Mouse (Mus musculus): ENCODE measurements around the gene Rpl18. TPM values are rescaled to one million over a fixed set of nuclear protein-coding genes. Genes with fewer than 3 reads are reported as not detected.
A peak's percentile ranks its signal among the peaks of the same experiment; 100 is the strongest.

Gene Rpl18
- total RNA-seq, 1 experiment: 3,487 TPM

DNA sequence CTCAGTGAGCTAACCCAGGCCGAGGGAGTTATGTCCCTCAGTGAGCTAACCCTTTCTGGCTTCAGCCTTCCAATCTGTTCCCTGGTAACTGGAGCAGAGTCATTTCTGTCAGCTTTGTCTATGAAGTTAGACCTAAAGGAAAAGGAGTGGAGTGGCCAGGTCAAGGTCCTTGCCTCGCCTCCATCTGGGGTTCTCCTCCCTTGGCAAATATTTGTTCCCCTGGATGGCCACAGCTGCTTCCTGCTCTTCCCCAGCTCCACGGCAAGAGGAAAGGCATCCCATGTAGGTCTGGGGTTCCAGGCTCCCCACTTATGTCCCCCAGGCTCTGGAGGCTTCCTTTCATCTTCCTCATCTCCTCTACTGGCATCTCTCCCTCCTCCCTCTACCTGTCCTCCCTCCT lies 12.4 kb downstream of the Rpl18 start:
- H3K27ac ChIP-seq (ENCODE audit: insufficient read depth, low read depth, low read length, poor library complexity, severe bottlenecking): no peak overlapping the region
- in situ Hi-C loops (cut with MboI; ENCODE audit: low sequenced_read_pairs in 2 of 2, unreplicated experiment in 2 of 2): loop anchor here in 1 of 2 experiments (25.0 kb wide), 1 partner anchor 210 kb away; no protein-coding TSS in a partner anchor
- H3K9ac ChIP-seq (ENCODE audit: insufficient read depth, low read depth, low read length, poor library complexity, severe bottlenecking): no peak overlapping the region
- H3K4me3 ChIP-seq (ENCODE audit: insufficient read depth in 1 of 2, low read depth in 1 of 2, low read length in 2 of 2, poor library complexity in 1 of 2, severe bottlenecking in 1 of 2): no peak overlapping the region
- H3K4me1 ChIP-seq (ENCODE audit: control insufficient read depth in 2 of 2, insufficient read depth in 2 of 2, low read length in 2 of 2, poor library complexity in 1 of 2): peaks cover 2 to 19% of the 10 kb centered on the region in 2 experiments; a peak in 1 of 4 replicates
- H3K9me3 ChIP-seq (ENCODE audit: control insufficient read depth, insufficient read depth, low read depth, low read length): no peaks in the 10 kb centered on the region
- TF ChIP-seq HCFC1 (IDR thresholded peaks at IDR 0.05; ENCODE audit: borderline replicate concordance, insufficient read depth, low read length) (no peak), MAFK (IDR thresholded peaks at IDR 0.05; ENCODE audit: insufficient read depth, low read depth, low read length) (no peak), ZC3H11A (IDR thresholded peaks at IDR 0.05; ENCODE audit: borderline replicate concordance, low read depth, low read length) (no peak), ZNF384 (IDR thresholded peaks at IDR 0.05; ENCODE audit: low read depth, low read length) (no peak), CHD2 (IDR thresholded peaks at IDR 0.05; ENCODE audit: low read depth, low read length) (no peak)
- DNase-seq (ENCODE audit: low read depth, low spot score): no peak
- peaks cover 26% of the 10 kb centered on the region for H3K36me3 ChIP-seq (ENCODE audit: control insufficient read depth, insufficient read depth, low read length, poor library complexity, severe bottlenecking)

DNA sequence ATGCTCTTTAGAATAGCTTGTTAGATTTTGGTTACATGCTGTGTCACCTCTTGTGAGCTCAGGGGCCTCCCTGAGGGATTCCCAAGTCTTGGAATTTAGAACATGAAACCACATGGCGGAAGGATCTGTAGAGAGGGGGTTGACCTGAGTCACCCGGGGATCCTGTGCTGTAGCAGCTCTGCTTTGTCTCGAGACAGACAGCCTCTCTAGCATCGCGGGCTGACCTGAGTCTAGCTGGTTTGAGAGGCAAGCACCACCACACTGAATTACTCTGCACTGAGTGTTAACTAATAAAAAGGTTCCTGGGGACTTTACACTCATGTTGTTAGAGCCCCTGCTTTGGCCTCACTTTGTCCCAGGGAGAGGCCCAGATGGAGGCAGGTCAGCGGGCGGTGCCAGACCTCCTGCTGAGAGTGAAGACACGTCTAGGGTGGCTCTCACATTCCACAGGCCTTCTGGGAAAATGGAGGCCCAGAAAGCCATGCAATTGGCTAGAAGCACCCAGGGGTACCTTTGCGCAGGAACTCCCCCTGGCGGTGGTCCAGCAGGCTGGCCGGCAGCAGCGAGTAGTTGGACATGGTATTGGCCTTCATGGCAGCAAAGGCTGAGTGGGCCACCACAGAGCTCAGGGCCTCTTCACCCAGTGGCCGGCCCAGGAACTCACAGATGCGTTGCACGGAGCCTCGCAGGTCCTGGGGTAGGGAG lies 15.6 kb downstream of the Rpl18 start:
- H3K4me3 ChIP-seq (ENCODE audit: insufficient read depth in 1 of 2, low read depth in 1 of 2, low read length in 2 of 2, poor library complexity in 1 of 2, severe bottlenecking in 1 of 2): no peak overlapping the region
- no peaks in the 10 kb centered on the region for H3K9me3 ChIP-seq (ENCODE audit: control insufficient read depth, insufficient read depth, low read depth, low read length)
- TF ChIP-seq CHD2 (IDR thresholded peaks at IDR 0.05; ENCODE audit: low read depth, low read length) (no peak), ZNF384 (IDR thresholded peaks at IDR 0.05; ENCODE audit: low read depth, low read length) (no peak), HCFC1 (IDR thresholded peaks at IDR 0.05; ENCODE audit: borderline replicate concordance, insufficient read depth, low read length) (no peak)
- H3K36me3 ChIP-seq (ENCODE audit: control insufficient read depth, insufficient read depth, low read length, poor library complexity, severe bottlenecking): peaks cover 3% of the 10 kb centered on the region; the same call in 1 of the 2 replicates
- no peak overlapping the region for H3K27ac ChIP-seq (ENCODE audit: insufficient read depth, low read depth, low read length, poor library complexity, severe bottlenecking)
- H3K9ac ChIP-seq (ENCODE audit: insufficient read depth, low read depth, low read length, poor library complexity, severe bottlenecking): no peak overlapping the region
- peak; percentile 75 for DNase-seq (ENCODE audit: low read depth, low spot score)
- in situ Hi-C loops (cut with MboI; ENCODE audit: low sequenced_read_pairs in 2 of 2, unreplicated experiment in 2 of 2): loop anchor here (10.0 to 25.0 kb wide), 2 partner anchors 74 to 206 kb away; no protein-coding TSS in a partner anchor
- peaks cover 2 to 18% of the 10 kb centered on the region in 2 experiments; a peak in 1 of 4 replicates for H3K4me1 ChIP-seq (ENCODE audit: control insufficient read depth in 2 of 2, insufficient read depth in 2 of 2, low read length in 2 of 2, poor library complexity in 1 of 2)

DNA sequence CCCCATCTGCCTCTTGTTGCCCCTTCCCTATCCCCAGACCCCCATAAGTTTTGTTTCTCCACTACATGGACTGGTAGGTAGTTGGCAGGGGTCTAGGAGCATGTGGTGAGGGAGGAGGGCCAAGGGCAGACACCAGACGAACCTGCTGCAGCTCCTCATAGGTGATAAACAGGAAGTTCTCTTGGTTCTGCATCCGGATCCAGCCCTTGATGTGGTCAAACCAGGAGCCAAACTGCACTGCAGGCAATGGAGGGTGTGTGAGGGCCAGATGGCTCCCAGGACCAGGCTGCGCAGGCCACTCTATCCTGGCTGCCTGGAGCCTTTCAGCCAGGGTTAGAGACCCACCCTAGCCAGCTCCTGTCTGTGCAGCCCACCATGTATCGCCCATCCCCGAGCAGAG lies 18.2 kb downstream of the Rpl18 start:
- H3K36me3 ChIP-seq (ENCODE audit: control insufficient read depth, insufficient read depth, low read length, poor library complexity, severe bottlenecking): 0 out of 2 replicates have a peak, but pooled peaks cover 3% of the 10 kb centered on the region
- no peak overlapping the region for H3K27ac ChIP-seq (ENCODE audit: insufficient read depth, low read depth, low read length, poor library complexity, severe bottlenecking)
- no peak overlapping the region for H3K9ac ChIP-seq (ENCODE audit: insufficient read depth, low read depth, low read length, poor library complexity, severe bottlenecking)
- in situ Hi-C loops (cut with MboI; ENCODE audit: low sequenced_read_pairs in 2 of 2, unreplicated experiment in 2 of 2): loop anchor here (10.0 to 25.0 kb wide), 2 partner anchors 71 to 204 kb away; no protein-coding TSS in a partner anchor
- no peak overlapping the region for H3K4me3 ChIP-seq (ENCODE audit: insufficient read depth in 1 of 2, low read depth in 1 of 2, low read length in 2 of 2, poor library complexity in 1 of 2, severe bottlenecking in 1 of 2)
- no peaks in the 10 kb centered on the region for H3K9me3 ChIP-seq (ENCODE audit: control insufficient read depth, insufficient read depth, low read depth, low read length)
- H3K4me1 ChIP-seq (ENCODE audit: control insufficient read depth in 2 of 2, insufficient read depth in 2 of 2, low read length in 2 of 2, poor library complexity in 1 of 2): peaks cover 2 to 18% of the 10 kb centered on the region in 2 experiments; a peak in 1 of 4 replicates
- TF ChIP-seq HCFC1 (IDR thresholded peaks at IDR 0.05; ENCODE audit: borderline replicate concordance, insufficient read depth, low read length) (no peak), ZC3H11A (IDR thresholded peaks at IDR 0.05; ENCODE audit: borderline replicate concordance, low read depth, low read length) (no peak), MAFK (IDR thresholded peaks at IDR 0.05; ENCODE audit: insufficient read depth, low read depth, low read length) (no peak), ZNF384 (IDR thresholded peaks at IDR 0.05; ENCODE audit: low read depth, low read length) (no peak), CHD2 (IDR thresholded peaks at IDR 0.05; ENCODE audit: low read depth, low read length) (no peak)
- no peak for DNase-seq (ENCODE audit: low read depth, low spot score)

DNA sequence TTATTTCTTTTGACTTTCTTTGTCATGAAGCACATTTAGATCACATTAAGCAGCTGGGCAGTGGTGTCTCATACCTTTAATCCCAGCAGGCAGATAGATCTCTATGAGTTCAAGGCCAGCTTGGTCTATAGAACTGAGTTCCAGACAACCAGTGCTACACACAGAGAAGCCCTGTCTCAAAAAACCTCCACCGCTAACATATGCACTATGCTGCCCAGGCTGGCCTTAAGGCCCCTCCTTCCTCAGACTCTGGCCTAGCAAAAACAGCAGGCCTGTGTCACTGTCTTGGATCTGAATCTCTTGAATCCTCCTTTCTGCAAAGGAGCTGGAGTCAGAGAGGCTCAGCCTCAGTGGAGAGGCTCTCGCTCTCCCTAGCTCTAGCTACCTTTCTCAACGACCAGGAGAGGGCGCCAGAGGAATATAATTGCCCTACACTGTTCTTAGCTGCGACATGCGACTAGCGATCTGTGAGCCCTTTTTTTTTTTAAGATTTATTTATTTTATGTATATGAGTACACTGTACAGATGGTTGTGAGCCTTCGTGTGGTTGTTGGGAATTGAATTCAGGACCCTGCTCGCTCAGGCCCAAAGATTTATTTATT lies 24.0 kb downstream of the Rpl18 start:
- H3K27ac ChIP-seq (ENCODE audit: insufficient read depth, low read depth, low read length, poor library complexity, severe bottlenecking): no peak overlapping the region
- TF ChIP-seq ZNF384 (IDR thresholded peaks at IDR 0.05; ENCODE audit: low read depth, low read length): no peak
- peak; percentile 13; the same call in 1 of the 2 replicates for TF ChIP-seq ZC3H11A (IDR thresholded peaks at IDR 0.05; ENCODE audit: borderline replicate concordance, low read depth, low read length)
- in situ Hi-C loops (cut with MboI; ENCODE audit: low sequenced_read_pairs in 2 of 2, unreplicated experiment in 2 of 2): loop anchor here (10.0 to 25.0 kb wide), 2 partner anchors 66 to 198 kb away; no protein-coding TSS in a partner anchor
- H3K36me3 ChIP-seq (ENCODE audit: control insufficient read depth, insufficient read depth, low read length, poor library complexity, severe bottlenecking): no peaks in the 10 kb centered on the region
- H3K9ac ChIP-seq (ENCODE audit: insufficient read depth, low read depth, low read length, poor library complexity, severe bottlenecking): no peak overlapping the region
- no peak for DNase-seq (ENCODE audit: low read depth, low spot score)
- no peaks in the 10 kb centered on the region for H3K9me3 ChIP-seq (ENCODE audit: control insufficient read depth, insufficient read depth, low read depth, low read length)
- H3K4me3 ChIP-seq (ENCODE audit: insufficient read depth in 1 of 2, low read depth in 1 of 2, low read length in 2 of 2, poor library complexity in 1 of 2, severe bottlenecking in 1 of 2): no peak overlapping the region
- peaks cover 0 to 3% of the 10 kb centered on the region in 2 experiments; a peak in 1 of 4 replicates for H3K4me1 ChIP-seq (ENCODE audit: control insufficient read depth in 2 of 2, insufficient read depth in 2 of 2, low read length in 2 of 2, poor library complexity in 1 of 2)
